Mouse (Mus musculus): Measurements from ENCODE around the gene Ankrd55.
"Not testable (repeated sequence)": the region's sequence is repeated elsewhere in the genome, so short reads cannot be mapped to it uniquely, and the experiment has no call there.

The Ankrd55 gene

GRCm38 (mm10) chr13:112293092-112293491, 4.8 kb downstream of the Ankrd55 start:
- DNase-seq (ENCODE audit: low spot score in 2 of 2): no peak

- DNase-seq (ENCODE audit: low spot score in 2 of 2): no peak
Measured at GRCm38 (mm10) chr13:112294446-112294845, 6.2 kb downstream of the Ankrd55 start.

GRCm38 (mm10) chr13:112297781-112298180, 9.5 kb downstream of the Ankrd55 start:
- DNase-seq (ENCODE audit: low spot score in 2 of 2): no peak

GRCm38 (mm10) chr13:112303429-112303828, 15.2 kb downstream of the Ankrd55 start:
- DNase-seq (ENCODE audit: low spot score in 2 of 2): no peak

GRCm38 (mm10) chr13:112308672-112309071, 20.4 kb downstream of the Ankrd55 start:
- peak in 1 of 2 experiments; percentile 60 for DNase-seq (ENCODE audit: low spot score in 2 of 2)

- DNase-seq (ENCODE audit: low spot score in 2 of 2): not testable (repeated sequence)
Measured at GRCm38 (mm10) chr13:112311611-112312010, 23.4 kb downstream of the Ankrd55 start.

- peak; percentile 40 to 48 for DNase-seq (ENCODE audit: low spot score in 2 of 2)
Measured at GRCm38 (mm10) chr13:112315442-112315841, 27.2 kb downstream of the Ankrd55 start.

- DNase-seq (ENCODE audit: low spot score in 2 of 2): no peak
Measured at GRCm38 (mm10) chr13:112316622-112317482, 28.6 kb downstream of the Ankrd55 start.

- no peak for DNase-seq (ENCODE audit: low spot score in 2 of 2)
Measured at GRCm38 (mm10) chr13:112318124-112318523, 29.9 kb downstream of the Ankrd55 start.

- DNase-seq (ENCODE audit: low spot score in 2 of 2): no peak
Measured at GRCm38 (mm10) chr13:112323591-112324266, 35.5 kb downstream of the Ankrd55 start.

- DNase-seq (ENCODE audit: low spot score in 2 of 2): no peak
Measured at GRCm38 (mm10) chr13:112325126-112325525, 36.9 kb downstream of the Ankrd55 start.

- no peak for DNase-seq (ENCODE audit: low spot score in 2 of 2)
Measured at GRCm38 (mm10) chr13:112326403-112326802, 38.2 kb downstream of the Ankrd55 start.

GRCm38 (mm10) chr13:112326977-112327376, 38.7 kb downstream of the Ankrd55 start:
- no peak for DNase-seq (ENCODE audit: low spot score in 2 of 2)

- DNase-seq (ENCODE audit: low spot score in 2 of 2): no peak
Measured at GRCm38 (mm10) chr13:112327511-112327910, 39.3 kb downstream of the Ankrd55 start.

GRCm38 (mm10) chr13:112330257-112330656, 42.0 kb downstream of the Ankrd55 start:
- no peak for DNase-seq (ENCODE audit: low spot score in 2 of 2)

GRCm38 (mm10) chr13:112330919-112331681, 42.8 kb downstream of the Ankrd55 start:
- peak in 1 of 2 experiments; percentile 60 for DNase-seq (ENCODE audit: low spot score in 2 of 2)

- peak in 1 of 2 experiments; percentile 43 for DNase-seq (ENCODE audit: low spot score in 2 of 2)
Measured at GRCm38 (mm10) chr13:112331682-112332061, 43.4 kb downstream of the Ankrd55 start.

GRCm38 (mm10) chr13:112335531-112335930, 47.3 kb downstream of the Ankrd55 start:
- no peak for DNase-seq (ENCODE audit: low spot score in 2 of 2)

GRCm38 (mm10) chr13:112337146-112337545, 48.9 kb downstream of the Ankrd55 start:
- DNase-seq (ENCODE audit: low spot score in 2 of 2): peak; percentile 36 to 41

- no peak for DNase-seq (ENCODE audit: low spot score in 2 of 2)
Measured at GRCm38 (mm10) chr13:112340205-112340604, 52.0 kb downstream of the Ankrd55 start.

- DNase-seq (ENCODE audit: low spot score in 2 of 2): no peak
Measured at GRCm38 (mm10) chr13:112340761-112341160, 52.5 kb downstream of the Ankrd55 start.

GRCm38 (mm10) chr13:112342971-112343627, 54.8 kb downstream of the Ankrd55 start:
- no peak for DNase-seq (ENCODE audit: low spot score in 2 of 2)
